Mouse (Mus musculus) right cerebral cortex, postnatal 36 days (tissue): ENCODE results near the gene Tns4.

Source experiments
- DNase-seq, 2 experiments: peaks; one replicate each; pipeline ENCODE4 v3.0.0; 2022; ENCODE audit warnings: low spot score in 2 of 2, mixed read lengths in 1 of 2

The Tns4 gene

DNA sequence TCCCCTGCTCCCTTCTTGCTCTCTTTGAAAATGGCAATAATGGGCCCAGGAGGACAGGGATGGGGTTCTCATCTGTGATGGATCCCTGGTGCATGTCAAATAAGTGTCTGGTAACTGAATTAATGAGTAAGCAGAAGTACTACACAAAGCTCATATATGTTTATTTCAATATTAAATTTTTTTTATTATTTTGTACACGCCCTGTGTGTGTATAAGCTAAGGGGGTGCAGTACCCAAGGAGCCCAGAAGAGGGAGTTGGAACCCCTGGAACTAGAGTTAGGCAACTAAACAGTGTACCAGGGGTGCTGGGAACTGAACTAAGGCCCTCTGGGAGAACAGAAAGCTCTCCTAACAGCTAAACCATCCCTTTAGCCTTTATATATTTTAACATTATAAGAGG, 29.3 kb upstream of the Tns4 start:
- DNase-seq, result no peak

- no peak for DNase-seq
These were observed 28.8 kb upstream of the Tns4 start for GRCm38 (mm10) chr11:99117907-99118306.

DNA sequence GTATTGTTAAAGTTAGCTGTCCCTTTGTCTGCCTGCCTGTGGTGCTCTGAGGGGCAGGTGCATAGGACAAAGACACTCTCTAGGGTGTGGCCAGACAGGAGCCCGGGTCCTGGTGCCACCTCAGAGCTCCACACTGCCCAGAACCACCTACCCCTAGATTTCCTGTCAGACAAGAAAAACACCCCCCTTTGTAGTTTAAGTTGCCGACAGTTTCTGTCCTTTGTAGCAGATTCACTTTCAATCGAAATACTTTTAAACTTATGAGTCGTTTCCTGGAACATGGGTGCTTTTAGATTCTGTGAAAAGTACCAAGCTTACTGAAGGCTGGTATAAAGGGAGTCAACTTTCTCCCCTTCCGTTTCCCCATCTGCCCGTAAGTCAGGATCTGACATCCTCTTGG, 26.8 kb upstream of the Tns4 start:
- no peak for DNase-seq

GRCm38 (mm10) chr11:99113111-99113510, 24.0 kb upstream of the Tns4 start:
- no peak for DNase-seq

DNA sequence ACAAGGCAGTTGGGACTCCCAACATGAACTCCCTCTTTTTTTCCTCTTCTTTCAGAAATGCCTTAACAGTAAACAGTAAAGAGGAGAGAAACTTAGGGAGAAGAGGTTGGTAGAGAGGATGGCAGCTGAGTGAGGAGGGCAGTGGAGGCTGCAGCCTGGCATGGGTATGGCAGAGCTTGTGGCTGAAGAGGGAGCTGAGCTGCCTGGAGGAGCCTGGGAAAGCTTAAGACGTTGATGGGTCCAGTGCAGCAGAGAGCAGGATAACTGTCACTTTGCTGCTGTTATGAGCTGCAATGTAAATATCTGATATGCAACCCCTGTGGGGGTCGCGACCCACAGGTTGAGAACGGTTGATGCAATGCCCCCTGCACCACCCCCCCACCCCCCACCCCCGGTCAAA, 23.6 kb upstream of the Tns4 start:
- no peak for DNase-seq

- no peak for DNase-seq
These were observed 22.5 kb upstream of the Tns4 start for GRCm38 (mm10) chr11:99111631-99112030.

DNA sequence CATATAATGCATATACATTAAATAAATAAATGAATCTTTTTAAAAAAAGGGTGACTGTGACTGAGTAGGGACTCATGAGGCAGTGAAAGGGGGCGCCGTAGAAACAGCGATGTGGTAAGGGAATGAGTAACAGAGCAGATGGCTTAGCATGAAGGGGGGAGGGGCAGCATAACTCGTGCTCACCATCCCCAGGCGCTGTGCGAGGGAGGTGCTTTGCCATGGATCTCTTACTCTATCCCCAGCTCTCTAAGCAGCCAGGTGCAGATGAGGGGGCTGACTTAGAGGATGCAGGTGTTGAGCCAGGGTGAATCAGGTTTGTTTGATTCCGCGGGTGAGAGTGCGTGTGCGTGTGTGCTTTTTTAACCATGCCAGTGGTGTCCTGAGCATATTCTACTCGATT, 22.0 kb upstream of the Tns4 start:
- DNase-seq, result peak; percentile 73 to 78

GRCm38 (mm10) chr11:99110370-99111110, 21.4 kb upstream of the Tns4 start:
- DNase-seq, result no peak

GRCm38 (mm10) chr11:99108296-99108695, 19.2 kb upstream of the Tns4 start:
- no peak for DNase-seq

GRCm38 (mm10) chr11:99105981-99106726, 17.0 kb upstream of the Tns4 start:
- no peak for DNase-seq

DNA sequence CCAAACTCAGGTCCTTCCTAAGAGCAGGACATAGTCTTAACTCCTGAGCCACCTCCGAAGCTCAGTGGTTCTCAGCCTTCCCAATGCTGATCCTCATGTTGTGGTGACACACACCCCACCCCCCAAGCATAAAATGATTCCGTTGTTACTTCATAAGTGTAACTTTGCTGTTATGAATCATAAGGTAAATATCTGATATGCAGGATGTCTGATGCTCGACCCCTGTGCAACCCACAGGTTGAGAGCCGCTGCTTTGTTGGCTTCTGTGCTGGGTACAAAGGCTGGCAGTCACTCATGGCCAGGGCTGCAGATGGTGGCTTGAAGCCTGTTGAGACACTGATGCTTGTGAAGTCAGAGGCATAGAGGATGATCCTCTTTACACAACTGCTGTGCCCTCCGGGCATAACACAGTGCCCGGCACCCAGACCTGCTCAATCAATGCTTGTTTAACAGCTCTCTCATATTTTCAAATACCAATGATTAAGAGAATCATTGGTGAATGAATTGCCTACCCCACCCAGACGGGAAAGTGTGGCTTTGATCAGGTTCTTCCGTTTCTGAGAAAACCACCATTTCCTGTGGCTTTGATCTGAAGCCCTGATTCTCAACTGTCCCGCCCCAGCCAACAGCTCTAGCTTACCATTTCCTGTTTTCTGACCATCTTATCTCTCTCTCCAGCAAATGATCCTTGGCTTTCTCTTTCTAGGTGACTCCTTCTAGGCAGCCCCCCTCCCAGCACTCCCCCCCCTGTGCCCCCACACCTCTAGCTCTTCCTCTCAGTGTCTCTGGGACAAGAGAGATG, 15.7 kb upstream of the Tns4 start:
- DNase-seq, result no peak

DNA sequence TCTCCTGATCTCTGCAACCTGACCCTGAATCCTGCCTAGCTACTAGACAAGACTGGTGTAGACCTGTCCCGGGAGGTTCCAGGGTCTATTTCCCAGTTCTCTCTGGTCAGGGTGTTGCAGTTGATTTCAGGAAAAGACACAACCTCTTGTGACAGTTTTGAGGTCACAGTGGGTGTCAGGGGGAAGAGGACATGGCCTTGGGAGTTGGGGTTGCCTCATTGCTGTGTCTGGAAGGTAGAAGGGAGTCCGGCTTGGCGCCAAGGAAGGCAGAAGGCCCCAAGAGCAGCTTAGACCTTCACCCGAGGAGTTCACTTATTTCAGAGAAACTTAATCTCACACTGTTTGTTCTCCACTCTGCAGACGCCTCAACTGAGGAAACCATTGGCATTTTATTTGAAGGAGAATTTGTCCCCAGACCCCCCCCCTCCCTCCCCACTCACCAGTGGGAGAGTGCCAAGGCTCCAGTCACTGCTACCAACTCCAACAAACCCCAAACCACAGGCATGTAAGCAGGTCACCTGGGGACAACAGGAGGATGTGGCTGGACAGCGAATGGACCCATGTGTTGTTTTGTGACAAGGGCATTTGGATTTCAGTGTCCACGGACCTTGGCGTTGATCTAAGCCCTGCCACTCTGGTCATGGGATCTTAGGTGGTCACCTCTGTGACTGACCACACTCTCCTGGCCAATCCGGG, 13.6 kb upstream of the Tns4 start:
- DNase-seq, result no peak

GRCm38 (mm10) chr11:99101693-99102092, 12.6 kb upstream of the Tns4 start:
- no peak for DNase-seq

DNA sequence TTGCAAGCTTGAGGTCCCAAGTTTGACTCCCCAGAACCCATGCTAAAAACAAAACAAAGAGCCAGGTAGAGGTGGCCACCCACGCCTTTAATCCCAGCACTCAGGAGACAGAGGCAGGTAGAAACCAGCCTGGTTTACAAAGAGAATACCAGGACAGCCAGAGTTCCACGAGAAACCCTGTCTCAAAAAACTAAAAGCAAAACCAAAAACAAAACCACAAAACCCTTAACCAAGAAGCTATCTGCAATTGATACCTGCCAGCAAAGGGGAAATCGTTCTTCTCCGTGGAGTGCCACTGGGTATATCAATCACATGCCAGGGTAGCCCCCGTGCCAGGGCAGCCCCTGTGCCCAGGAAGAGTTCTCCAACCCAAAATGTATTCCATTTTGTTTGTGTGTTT, 11.1 kb upstream of the Tns4 start:
- no peak for DNase-seq

DNA sequence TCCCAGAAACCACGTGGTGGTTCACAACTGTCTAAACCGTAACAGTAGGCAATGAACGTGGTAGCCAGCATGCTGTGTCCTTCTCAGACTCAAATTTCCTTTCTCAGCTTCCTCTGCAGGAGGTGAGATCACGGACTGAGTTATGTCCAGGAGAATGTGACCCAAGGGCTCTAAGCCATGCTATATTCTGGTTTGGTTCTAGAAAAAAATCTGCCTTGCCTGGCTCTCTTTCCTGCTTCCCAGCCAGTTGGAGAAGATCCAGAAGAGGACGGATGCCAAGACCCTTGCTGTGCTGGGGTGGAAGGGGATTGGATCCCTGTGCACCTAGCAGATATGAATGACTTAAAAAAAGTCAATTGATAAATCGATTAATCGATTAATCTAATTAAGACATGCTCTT, 10.4 kb upstream of the Tns4 start:
- DNase-seq, result no peak

DNA sequence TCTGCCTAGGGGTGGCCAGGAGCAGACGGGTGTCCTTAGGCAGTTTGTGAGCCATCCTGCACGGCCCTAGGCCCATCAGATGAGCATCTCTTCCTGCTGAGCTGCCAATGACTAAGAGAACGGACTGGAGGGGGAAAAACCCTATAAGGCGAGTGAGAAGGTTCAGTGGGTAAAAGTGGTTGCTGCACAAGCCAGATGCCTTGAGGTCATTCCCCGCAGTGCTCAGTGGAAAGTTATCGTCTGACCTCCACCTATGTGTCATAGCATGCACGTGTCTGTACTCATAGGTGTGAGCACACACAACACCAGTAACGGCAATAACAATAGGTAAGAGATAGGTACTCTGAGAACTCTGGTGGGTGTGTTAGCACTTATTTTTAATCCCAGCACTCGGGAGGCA, 9.8 kb upstream of the Tns4 start:
- DNase-seq, result no peak

- DNase-seq, result no peak
These were observed 8.1 kb upstream of the Tns4 start for GRCm38 (mm10) chr11:99096996-99097774.

GRCm38 (mm10) chr11:99096417-99096816, 7.3 kb upstream of the Tns4 start:
- no peak for DNase-seq

DNA sequence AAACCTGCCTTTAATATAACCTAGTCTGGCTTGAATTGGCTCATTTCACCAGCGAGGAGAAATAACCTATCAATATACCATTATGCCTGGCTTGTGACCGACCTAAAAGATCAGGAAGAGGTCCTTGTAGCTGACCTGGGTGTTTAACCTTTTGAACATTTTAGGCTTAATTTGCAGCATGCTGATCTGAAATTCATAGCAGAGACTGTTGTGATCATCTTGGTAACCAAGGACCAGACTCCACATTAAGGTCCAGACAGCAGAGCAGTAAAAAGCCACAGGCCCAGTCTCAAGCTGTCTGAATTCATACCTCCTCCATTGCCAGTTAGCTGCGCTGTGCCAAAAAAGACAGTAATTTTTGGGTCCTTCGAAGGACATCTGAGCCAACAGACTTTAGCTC, 6.7 kb upstream of the Tns4 start:
- no peak for DNase-seq

- DNase-seq, result no peak
These were observed 6.0 kb upstream of the Tns4 start for GRCm38 (mm10) chr11:99094911-99095676.
